Mouse (Mus musculus): ENCODE data around the gene Zfp384. TPM values are rescaled to one million over a fixed set of nuclear protein-coding genes. Genes with fewer than 3 reads are reported as not detected.
"Not testable (repeated sequence)": the region's sequence is repeated elsewhere in the genome, so short reads cannot be mapped to it uniquely, and the experiment has no call there.

The Zfp384 gene
- polyA plus RNA-seq, 1 experiment: 54.7 TPM

- peak in 1 of 2 experiments; percentile 69 for DNase-seq (ENCODE audit: extremely low spot score in 1 of 2, low spot score in 1 of 2)
These were observed 482 bp downstream of the Zfp384 start for GRCm38 (mm10) chr6:125009181-125010073.

GRCm38 (mm10) chr6:125017682-125018081 lies 8.7 kb downstream of the Zfp384 start:
- DNase-seq (ENCODE audit: extremely low spot score in 1 of 2, low spot score in 1 of 2): no peak

GRCm38 (mm10) chr6:125030532-125030931 lies 21.6 kb downstream of the Zfp384 start:
- peak in 1 of 2 experiments; percentile 30 for DNase-seq (ENCODE audit: extremely low spot score in 1 of 2, low spot score in 1 of 2)

DNA sequence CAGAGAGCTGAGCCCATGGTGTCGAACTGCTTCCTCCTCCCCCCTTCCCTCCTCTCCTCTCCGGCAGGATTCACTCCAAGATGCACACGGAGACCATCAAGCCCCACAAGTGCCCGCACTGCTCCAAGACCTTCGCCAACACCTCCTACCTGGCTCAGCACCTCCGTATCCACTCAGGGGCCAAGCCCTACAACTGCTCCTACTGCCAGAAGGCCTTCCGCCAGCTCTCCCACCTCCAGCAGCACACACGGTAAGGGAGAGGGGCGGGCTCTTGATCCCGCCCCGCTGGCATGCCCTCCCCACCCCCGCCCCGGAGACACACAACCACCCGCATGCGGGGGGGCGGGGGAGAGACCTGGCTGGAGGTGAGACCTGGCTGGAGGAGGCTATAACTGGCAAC lies 22.7 kb downstream of the Zfp384 start:
- DNase-seq (ENCODE audit: extremely low spot score in 1 of 2, low spot score in 1 of 2): no peak

- no peak for DNase-seq (ENCODE audit: extremely low spot score in 1 of 2, low spot score in 1 of 2)
These were observed 29.7 kb downstream of the Zfp384 start for GRCm38 (mm10) chr6:125038666-125039065.

- DNase-seq (ENCODE audit: extremely low spot score in 1 of 2, low spot score in 1 of 2): no peak
These were observed 30.2 kb downstream of the Zfp384 start for GRCm38 (mm10) chr6:125039131-125039530.

DNA sequence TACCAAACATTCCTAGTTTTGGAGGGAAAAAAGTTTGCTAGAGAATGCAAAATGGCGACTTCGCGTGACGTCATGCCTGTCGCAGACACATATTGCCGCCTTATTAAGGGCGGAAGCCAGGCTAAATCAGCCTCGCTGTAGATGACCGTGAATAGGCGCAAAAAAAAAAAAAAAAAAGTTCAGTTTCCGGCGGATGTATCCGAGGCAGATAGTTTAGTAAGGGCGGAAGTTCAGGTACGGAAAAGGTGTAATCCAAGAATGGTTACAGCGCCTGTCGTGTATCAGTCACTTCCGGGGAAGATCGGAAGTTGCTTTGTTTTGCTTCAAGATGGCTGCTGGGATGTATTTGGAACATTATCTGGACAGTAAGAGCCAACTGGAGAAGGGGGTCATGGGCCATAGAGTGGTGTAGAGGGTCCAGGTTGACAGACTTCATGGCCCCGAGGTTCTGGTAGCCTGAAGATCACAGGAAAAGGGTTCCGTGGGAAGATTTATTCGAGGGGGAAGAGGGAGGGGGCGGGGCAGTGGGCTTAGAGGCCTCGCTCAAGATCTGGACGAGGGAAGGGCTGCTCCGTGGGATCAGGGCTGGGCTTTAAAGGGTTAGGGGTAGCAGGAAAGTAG lies 30.7 kb downstream of the Zfp384 start, which contains the start of gene Ing4:
Ing4 (plus strand) TSS at position 228 of the 621 bp plus-strand sequence.
- DNase-seq (ENCODE audit: extremely low spot score in 1 of 2, low spot score in 1 of 2): peak; percentile 90 to 93

DNA sequence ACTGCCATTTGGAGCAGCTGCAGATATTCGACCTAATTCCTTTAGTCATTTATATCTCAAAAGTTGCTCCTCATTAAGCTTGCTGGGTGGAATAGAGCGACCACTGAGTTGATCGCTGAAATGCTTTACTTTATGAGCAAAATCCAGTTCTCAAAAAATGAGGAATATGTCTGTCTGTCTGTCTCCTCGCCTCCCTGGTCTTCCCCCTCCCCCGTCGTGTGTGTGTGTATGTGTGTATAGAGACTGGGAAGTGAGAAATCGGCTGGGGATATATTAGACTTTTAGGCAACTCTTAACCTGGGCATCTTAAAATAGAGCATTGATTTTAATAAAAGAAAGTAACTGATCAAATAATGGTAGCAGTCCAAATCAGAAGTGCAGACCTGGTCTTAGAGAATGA lies 31.3 kb downstream of the Zfp384 start:
- no peak for DNase-seq (ENCODE audit: extremely low spot score in 1 of 2, low spot score in 1 of 2)

DNA sequence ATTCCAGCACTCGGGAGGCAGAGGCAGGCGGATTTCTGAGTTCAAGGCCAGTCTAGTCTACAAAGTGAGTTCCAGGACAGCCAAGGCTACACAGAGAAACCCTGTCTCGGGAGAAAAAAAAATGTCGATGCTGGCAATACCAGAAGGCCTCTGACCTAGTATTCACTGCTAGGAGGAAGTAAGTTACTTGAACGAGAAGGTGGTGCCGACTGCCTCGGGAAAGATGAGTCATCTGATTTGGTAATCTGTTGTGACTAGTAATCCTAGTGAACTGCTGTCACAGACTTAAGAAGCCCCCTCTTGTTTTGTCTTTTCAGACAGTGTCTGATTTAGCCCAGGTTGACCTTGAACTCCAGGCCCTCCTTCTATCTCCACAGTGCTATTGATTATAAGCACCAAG lies 32.1 kb downstream of the Zfp384 start:
- DNase-seq (ENCODE audit: extremely low spot score in 1 of 2, low spot score in 1 of 2): no peak

DNA sequence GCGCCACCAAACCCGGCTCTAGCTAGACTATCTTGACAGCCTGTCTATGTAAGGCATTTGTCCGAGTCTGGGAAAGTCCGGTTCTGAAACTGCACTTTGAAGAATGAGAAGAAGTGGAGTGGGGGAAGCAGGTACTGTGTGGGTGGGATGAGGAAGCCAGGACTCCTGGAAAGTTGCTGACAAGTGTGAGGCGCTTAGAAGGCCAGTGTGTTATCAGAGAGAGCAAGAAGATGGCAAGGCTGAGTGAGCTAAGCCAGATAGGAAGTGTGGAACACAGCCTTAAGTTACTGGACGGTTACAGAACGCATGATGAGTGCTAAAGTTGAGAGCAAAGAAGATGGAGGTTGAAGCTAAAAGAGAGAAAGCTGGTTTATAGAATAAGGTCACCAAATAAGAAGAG lies 33.1 kb downstream of the Zfp384 start:
- DNase-seq (ENCODE audit: extremely low spot score in 1 of 2, low spot score in 1 of 2): no peak

DNA sequence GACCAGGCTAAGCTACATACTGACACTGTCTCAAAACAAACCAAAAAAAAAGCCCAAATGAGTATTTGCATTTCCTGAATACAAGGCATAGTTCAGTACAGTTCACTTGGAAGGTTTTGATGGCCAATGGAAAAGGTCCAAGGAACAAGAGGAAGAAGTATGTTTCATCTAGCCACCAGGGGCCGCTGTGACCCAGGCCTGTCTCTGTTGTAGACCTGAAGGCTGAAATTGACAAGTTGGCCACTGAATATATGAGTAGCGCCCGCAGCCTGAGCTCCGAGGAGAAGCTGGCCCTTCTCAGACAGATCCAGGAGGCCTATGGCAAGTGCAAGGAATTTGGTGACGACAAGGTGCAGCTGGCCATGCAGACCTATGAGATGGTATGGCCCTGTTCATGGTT lies 37.7 kb downstream of the Zfp384 start:
- DNase-seq (ENCODE audit: extremely low spot score in 1 of 2, low spot score in 1 of 2): peak in 1 of 2 experiments; percentile 85

DNA sequence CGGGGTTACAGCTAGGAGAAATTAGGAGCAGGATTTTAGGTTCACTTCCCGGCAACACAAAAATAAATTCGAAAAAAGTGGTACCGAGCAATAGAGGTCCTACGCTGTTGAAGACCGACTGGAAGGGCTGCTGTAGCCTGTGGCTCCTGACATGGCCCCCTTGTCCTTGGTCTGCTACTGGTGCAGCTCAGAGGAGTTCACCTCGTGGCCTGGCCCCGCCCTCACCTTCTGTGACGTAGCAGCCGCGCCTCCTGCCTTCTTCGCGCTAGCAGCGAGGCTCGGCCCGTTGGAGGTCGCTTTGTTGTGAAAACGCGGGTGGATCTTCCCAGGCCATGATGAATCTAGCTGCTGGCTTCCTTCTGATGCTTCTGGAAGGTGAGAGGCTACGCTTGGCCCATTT lies 40.7 kb downstream of the Zfp384 start, which contains the start of gene Acrbp:
Acrbp (plus strand) TSS at position 12 of the 400 bp plus-strand sequence.
- no peak for DNase-seq (ENCODE audit: extremely low spot score in 1 of 2, low spot score in 1 of 2)

- no peak for DNase-seq (ENCODE audit: extremely low spot score in 1 of 2, low spot score in 1 of 2)
These were observed 42.3 kb downstream of the Zfp384 start for GRCm38 (mm10) chr6:125051237-125051636.

DNA sequence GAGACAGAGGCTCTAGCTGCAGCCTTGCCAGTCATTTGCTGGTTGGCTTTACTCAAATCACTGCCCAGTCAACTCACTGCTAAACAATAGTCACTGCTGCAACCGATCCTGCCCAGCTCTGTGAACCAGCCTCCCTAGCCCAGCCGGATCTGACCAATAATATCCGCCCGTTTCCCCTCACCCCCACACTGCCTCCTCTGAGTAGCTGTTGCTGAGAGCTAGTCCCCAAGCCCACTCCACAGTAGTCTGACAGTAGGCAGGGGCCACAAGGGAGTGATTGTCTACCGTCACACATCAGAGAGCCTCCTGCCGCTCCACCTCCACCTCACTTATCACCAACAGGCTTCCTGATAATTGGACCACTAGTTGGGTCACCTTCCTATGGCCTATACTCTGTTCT lies 52.5 kb downstream of the Zfp384 start:
- DNase-seq (ENCODE audit: extremely low spot score in 1 of 2, low spot score in 1 of 2): no peak

GRCm38 (mm10) chr6:125062511-125062910 lies 53.6 kb downstream of the Zfp384 start:
- DNase-seq (ENCODE audit: extremely low spot score in 1 of 2, low spot score in 1 of 2): no peak

DNA sequence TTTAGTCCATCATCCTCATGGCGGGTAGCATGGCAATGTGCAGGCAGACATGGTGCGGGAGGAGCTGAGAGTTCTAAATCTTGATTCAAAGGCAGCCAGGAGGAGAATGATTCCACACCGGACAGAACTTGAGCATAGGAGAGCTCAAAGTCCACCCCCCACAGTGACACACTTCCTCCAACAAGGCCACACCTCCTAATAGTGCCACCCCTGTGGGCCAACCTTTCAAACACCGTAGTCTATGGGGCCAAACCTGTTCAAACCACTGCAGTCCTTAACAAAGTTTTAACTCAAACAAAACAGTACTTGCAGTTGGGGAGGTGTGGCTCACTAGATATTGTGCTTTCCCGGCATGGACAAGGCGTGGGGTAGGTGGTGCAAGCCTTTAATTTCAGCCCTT lies 55.0 kb downstream of the Zfp384 start:
- DNase-seq (ENCODE audit: extremely low spot score in 1 of 2, low spot score in 1 of 2): no peak

DNA sequence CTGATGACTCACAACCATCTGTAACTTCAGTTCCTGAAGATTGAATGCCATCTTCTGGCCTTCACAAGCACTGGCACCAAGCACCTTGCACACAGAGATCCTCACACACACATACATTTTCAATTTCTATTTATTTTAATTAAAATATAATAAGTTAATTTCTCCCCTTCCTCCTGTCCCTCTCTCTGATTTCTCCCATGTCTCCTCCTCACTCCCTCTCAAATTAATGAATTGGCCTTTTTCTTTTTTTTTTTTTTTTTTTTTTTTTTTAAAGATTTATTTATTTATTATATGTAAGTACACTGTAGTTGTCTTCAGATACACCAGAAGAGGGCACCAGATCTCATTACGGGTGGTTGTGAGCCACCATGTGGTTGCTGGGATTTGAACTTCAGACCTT lies 56.3 kb downstream of the Zfp384 start:
- DNase-seq (ENCODE audit: extremely low spot score in 1 of 2, low spot score in 1 of 2): not testable (repeated sequence)

DNA sequence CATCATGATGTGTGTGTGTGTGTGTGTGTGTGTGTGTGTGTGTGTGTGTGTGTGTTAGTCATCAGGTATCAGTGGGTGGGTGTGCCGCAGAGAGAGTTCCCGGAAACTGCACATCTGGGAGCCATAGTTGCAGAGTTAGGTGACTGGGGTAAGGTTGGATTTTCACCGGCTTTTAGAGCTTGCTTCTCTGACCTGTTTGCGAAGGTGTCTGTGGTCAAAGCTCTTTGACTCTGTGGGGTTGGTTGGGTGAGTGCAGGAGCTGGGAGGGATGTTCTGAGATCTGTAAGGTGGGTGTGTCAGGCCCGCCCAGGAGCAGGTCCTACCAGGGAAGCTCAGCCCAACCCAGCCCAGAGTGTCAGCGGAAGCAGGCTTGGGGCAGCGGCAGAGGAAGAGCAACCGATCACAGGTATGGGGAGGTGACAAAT lies 58.6 kb downstream of the Zfp384 start, which contains the start of gene Lpar5:
Lpar5 (plus strand) TSS at position 350 of the 425 bp plus-strand sequence.
- no peak for DNase-seq (ENCODE audit: extremely low spot score in 1 of 2, low spot score in 1 of 2)

GRCm38 (mm10) chr6:125071170-125071895 lies 62.4 kb downstream of the Zfp384 start:
- DNase-seq (ENCODE audit: extremely low spot score in 1 of 2, low spot score in 1 of 2): no peak

GRCm38 (mm10) chr6:125071896-125072279 lies 62.9 kb downstream of the Zfp384 start:
- DNase-seq (ENCODE audit: extremely low spot score in 1 of 2, low spot score in 1 of 2): peak in 1 of 2 experiments; percentile 63

DNA sequence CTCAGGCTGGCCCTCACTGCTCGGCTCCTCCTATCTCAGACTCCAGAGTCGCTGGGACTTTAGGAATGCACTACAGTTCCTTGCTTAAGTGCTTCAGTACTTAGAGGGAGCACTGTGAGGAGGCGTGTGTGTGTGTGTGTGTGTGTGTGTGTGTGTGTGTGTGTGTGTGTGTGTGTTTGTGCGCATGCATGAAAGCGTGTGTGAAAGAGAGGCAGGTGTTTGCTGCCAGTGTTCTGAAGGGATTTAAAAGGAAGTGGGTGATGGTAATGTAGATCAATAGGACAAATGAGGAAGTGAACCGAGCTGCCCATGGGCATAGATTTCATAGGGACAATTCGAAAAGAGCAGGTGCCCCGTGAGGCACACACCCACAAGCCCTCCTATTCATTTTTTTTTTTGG lies 64.9 kb downstream of the Zfp384 start:
- DNase-seq (ENCODE audit: extremely low spot score in 1 of 2, low spot score in 1 of 2): no peak

Measured in frontal cortex, adult 2 months (tissue).